Mouse (Mus musculus) kidney, adult 2 months (tissue): ENCODE data around the gene Cdc42.

Experiments used
- CTCF ChIP-seq: fragments of 200-500 bp; conservative IDR thresholded peaks from 2 replicates; pipeline ENCODE4 v1.5.1; 2011; ENCODE audit warnings: low read depth, mild to moderate bottlenecking, control low read depth, low read length, moderate library complexity, mixed read lengths; ENCODE audit not compliant: insufficient read depth, insufficient read length
- POLR2A ChIP-seq: fragments of 200-500 bp; IDR thresholded peaks from one replicate; pipeline ENCODE4 v1.6.1; 2011; ENCODE audit warnings: low read depth, low read length, control low read depth

- no peak for TF ChIP-seq POLR2A
- TF ChIP-seq CTCF, result no peak
Observed at GRCm38 (mm10) chr4:137278144-137279040, 79.1 kb downstream of the Cdc42 start.
